Mouse (Mus musculus) heart, postnatal 4 days (tissue): ENCODE measurements at regions not wholly inside any gene's neighbourhood (a gene's known extent, or its start where the extent isn't known, plus 50 kb on each side); places are given as distances from the start of the nearest gene placed in this dataset.

Experiments
- DNase-seq: peaks from one replicate; pipeline ENCODE4 v3.0.0; 2021

DNA sequence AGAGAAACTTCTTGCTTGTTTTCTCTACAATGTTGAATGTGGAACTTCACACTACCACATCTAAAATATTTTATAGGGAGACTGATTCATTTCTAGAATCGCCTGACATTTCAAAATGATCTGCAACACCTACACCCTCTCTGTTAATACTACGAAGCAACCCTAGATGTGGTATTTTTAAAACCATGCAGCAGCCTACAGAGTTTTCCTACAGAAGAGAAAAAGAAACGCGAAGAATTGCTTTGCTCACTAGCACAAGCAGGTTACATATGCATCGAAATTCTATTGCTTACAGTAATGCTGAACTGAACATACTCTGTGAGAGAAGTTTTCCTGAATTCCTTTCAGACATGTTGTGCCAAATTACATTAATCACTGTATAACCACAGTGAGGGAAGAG, 488.7 kb downstream of the Fat4 start:
- DNase-seq = no peak

DNA sequence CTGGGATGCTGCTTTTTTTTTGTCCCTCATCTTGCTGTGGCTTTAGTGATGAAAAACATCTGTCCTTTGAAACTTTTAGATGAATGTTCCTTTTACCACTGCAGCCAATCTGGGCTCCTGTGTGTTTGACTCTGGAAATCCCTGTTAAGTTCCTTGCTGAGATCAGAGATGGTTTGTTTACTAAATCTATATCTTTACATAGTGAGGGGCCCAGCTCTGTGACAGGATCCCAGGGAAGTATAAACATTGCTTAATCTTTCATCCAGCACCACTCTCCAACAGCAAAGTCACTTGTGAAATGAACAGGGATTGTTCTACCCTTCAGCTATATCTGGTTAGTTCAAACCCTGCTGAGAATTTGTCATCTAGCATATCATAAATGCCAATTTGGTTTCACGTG, 501.8 kb downstream of the Fat4 start:
- DNase-seq = no peak

GRCm38 (mm10) chr3:39390442-39390841, 503.7 kb downstream of the Fat4 start:
- no peak for DNase-seq

- no peak for DNase-seq
Measured at GRCm38 (mm10) chr3:39392053-39392452, 505.3 kb downstream of the Fat4 start.

GRCm38 (mm10) chr3:39396672-39397071, 509.9 kb downstream of the Fat4 start:
- no peak for DNase-seq

DNA sequence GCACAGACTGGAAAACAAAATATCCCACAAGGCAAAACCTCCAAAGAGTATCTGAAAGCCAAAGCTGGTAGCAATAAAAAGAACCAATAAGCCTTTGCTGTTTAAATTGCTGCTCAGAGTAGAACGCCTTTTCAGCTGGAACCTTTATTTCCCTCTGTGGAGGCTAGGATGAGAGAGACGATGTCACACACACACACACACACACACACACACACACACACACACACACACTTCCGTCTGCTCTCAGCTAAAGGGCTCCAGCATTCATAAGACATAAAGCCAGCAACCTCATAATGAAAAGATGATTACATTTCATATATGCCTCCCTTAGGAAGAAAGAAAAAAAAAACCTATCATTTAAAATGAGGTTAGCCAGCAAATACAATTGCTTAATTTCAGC, 510.5 kb downstream of the Fat4 start:
- no peak for DNase-seq

- no peak for DNase-seq
Measured at GRCm38 (mm10) chr3:39397677-39398076, 510.9 kb downstream of the Fat4 start.

GRCm38 (mm10) chr3:39424778-39425642, 538.3 kb downstream of the Fat4 start:
- DNase-seq = no peak

DNA sequence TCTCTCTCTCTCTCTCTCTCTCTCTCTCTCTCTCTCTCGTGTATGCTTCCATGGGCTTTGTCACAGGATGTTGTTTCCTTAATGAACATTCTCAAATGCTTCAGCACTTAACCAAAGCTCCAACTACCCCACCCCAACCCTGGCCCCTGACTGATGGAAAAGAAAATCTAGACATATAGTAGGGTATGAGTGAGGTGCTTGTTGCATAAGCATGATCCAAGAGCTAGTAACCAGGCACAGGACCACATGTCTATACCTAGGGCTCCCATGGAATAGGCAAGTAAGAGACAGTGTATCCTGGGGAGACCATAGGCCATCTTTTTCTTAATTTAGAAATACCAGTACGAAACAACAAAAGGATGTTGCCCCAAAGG, 538.9 kb downstream of the Fat4 start:
- DNase-seq = no peak

- DNase-seq = peak; percentile 15
Measured at GRCm38 (mm10) chr3:39443328-39443727, 556.6 kb downstream of the Fat4 start.

GRCm38 (mm10) chr3:39455650-39456049, 568.9 kb downstream of the Fat4 start:
- DNase-seq = no peak

- peak; percentile 32 for DNase-seq
Measured at GRCm38 (mm10) chr3:39460183-39460888, 573.6 kb downstream of the Fat4 start.

DNA sequence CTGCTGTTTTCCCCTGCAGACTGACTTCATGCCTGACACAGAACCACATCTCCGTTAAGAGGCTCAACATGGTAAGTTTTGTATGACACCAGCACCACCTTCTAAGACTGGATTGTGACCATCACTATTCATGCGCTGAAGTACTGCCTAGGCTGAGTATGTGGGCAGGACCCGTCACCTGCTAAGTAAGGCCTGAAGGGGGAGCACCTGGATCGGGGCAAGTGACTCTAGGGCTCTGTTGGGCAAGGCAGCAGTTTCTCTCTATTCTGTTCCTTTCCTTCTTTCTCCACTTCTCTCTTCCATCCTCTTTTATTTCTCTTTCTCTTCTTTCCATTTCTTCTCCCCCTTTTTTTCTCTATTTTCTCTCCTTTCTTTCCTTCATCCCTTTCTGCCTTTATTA, 574.8 kb downstream of the Fat4 start:
- DNase-seq = no peak

GRCm38 (mm10) chr3:39465811-39466210, 579.1 kb downstream of the Fat4 start:
- DNase-seq = no peak

DNA sequence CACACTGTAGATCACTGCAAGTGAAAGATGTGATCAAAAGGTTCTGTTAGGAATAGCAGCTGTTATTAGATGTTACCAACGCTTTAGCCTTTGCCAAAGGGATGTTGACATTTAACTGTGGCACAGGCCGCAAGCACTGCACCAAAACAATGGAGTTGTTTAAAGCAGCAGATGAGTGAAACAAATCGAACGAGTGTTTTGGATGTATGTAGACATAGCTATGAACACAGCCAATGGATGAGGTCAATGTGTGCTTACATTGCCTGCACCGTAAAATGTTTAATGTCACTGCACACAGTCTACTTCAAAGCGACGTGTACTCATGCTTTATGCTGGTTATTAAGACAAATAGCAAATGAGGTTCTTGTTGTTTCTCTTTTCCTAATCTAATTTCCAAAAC, 602.7 kb downstream of the Fat4 start:
- DNase-seq = no peak

GRCm38 (mm10) chr3:39494363-39494762, 607.6 kb downstream of the Fat4 start:
- no peak for DNase-seq

DNA sequence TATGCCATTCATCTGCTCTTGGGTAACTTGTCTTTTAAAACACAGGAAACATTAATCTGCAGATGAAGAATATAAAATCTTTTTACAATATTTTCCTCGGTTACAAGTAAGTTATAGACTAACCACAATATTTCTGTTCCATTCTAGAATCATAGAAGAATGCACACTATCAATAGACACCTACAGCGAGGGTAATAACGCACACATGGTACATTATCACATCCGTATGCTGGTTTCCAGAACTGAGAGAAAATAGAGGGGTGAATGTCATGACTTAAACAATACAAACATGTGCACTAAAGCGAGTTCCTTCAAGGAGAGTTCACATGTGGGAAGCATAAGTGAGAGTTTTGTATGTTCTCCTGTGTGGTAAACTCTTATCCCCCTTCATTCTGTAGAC, 641.3 kb downstream of the Fat4 start:
- DNase-seq = no peak

DNA sequence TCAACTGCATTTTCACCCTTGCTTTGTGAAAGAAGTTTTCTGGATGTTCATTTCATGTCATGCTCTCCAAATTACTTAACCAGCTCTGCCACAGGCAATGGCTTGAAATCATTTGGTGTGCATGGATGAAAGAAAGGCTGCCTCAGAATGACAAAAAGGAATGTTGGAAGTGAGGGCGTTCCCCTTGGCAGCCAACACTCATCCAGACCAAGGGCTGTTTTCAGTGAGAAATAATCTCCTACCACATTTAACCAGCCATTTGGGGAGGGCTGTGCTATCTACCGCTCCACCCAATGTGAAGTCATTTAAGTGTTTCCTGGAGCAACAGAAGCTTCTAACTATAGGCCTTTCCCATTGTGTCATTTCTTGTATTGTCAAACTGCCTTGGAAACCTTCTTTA, 650.8 kb downstream of the Fat4 start:
- DNase-seq = peak; percentile 6

DNA sequence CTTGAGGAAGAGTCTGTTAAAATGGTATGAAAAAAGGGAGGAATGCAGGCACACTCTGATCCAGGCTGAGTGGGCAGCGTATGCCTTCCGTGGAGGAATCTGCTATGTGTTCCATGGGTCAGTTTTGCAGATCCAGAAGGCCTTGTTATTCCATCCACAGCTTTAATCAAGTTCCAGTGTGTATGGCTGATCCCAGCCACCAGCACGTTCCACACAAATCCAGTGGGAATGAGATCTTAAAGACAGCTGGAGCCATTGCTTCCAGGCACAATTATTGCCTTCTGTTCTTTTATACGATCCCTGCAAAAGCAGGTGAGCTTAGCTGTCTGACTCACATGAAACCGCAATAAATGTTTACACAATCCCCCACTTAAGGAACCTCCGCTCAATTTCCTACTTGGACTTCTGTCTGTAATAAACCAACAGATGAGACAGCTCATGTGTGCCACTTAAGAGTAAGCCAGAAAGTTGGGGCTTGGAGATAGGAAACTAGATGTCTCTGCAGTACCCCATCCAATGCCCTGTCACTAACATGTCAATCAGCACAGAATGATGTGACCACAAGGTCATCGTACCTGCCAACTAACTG, 653.9 kb downstream of the Fat4 start:
- no peak for DNase-seq

- no peak for DNase-seq
Measured at GRCm38 (mm10) chr3:39559460-39560041, 672.8 kb downstream of the Fat4 start.

GRCm38 (mm10) chr3:39560951-39561350, 674.2 kb downstream of the Fat4 start:
- DNase-seq = no peak

- DNase-seq = no peak
Measured at GRCm38 (mm10) chr3:39571444-39572237, 684.9 kb downstream of the Fat4 start.
